Mouse (Mus musculus) lung, adult 2 months (tissue): Measurements from ENCODE around the gene Slc13a5.

ENCODE experiments used
- CTCF ChIP-seq: fragments of 200-500 bp; IDR thresholded peaks from 2 replicates; pipeline ENCODE4 v1.5.1; 2011; ENCODE audit warnings: mild to moderate bottlenecking, low read length, control low read depth; ENCODE audit not compliant: insufficient read depth
- POLR2A ChIP-seq: fragments of 200-500 bp; IDR thresholded peaks from 2 replicates; pipeline ENCODE4 v1.6.1; 2011; ENCODE audit warnings: low read depth, mild to moderate bottlenecking, control low read depth, low read length, borderline replicate concordance; ENCODE audit errors: extremely low read depth

- TF ChIP-seq POLR2A (no peak), CTCF (no peak)
These were observed 35.0 kb downstream of the Slc13a5 start for GRCm38 (mm10) chr11:72232068-72232467.
